Mouse (Mus musculus): Measurements from ENCODE around the gene Olfr1192-ps1. TPM values are rescaled to one million over a fixed set of nuclear protein-coding genes. Genes with fewer than 3 reads are reported as not detected.
"Not testable (repeated sequence)": the region's sequence is repeated elsewhere in the genome, so short reads cannot be mapped to it uniquely, and the experiment has no call there.

The Olfr1192-ps1 gene
- polyA plus RNA-seq (2015; fragmentation: Nextera tagmentation; extraction: Ambion mirVana) = not detected in 2 replicates

DNA sequence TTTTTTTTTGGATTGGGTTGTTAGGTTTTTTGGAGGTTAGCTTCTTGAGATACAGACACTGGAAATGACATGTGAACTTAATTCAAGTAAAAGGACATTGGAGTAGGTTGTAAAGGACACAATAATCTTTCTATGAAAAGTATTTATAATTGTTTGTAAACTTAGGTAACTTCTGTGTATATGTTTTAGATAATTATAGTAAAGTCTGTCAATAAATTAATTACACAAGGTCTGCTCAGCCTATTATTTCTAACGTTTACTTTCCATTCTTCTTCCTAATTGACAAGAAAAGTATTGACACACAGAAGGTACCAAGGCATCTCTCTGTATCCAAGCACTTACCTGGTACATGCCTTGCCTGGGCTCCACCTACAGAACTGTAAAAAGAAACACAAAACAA lies at the start of gene Olfr1192-ps1:
Gene Olfr1192-ps1, plus strand, starts transcription at position 301 of the 400 bp plus-strand sequence.
- Histone ChIP-seq H3K4me2 (ENCODE audit: low read depth, low read length) (no peak within 1 kb of the TSS), H3K9ac (ENCODE audit: low read depth, low read length) (no peak within 1 kb of the TSS), H3K27ac (ENCODE audit: low read length) (no peak within 1 kb of the TSS), H3K9me3 (ENCODE audit: control insufficient read depth, low read length) (no peaks in the 10 kb centered on the region), H3K36me3 (ENCODE audit: control insufficient read depth, insufficient read depth, low read length) (no peaks in the 10 kb centered on the region), H3K27me3 (replicated peaks; ENCODE audit: control insufficient read depth, insufficient read depth, low read length) (no peaks in the 10 kb centered on the region), H3K4me3 (ENCODE audit: low read length) (no peak within 1 kb of the TSS), H3K4me1 (ENCODE audit: control insufficient read depth, insufficient read depth, low read length) (no peaks in the 10 kb centered on the region)
- 35% methylated on average over 1 of the region's 1 CpGs for WGBS
- no peak for ATAC-seq

- H3K9ac ChIP-seq (ENCODE audit: low read depth, low read length); H3K27me3 ChIP-seq (replicated peaks; ENCODE audit: control insufficient read depth, insufficient read depth, low read length); H3K4me3 ChIP-seq (ENCODE audit: low read length); H3K27ac ChIP-seq (ENCODE audit: low read length); H3K4me1 ChIP-seq (ENCODE audit: control insufficient read depth, insufficient read depth, low read length); H3K36me3 ChIP-seq (ENCODE audit: control insufficient read depth, insufficient read depth, low read length); ATAC-seq; H3K9me3 ChIP-seq (ENCODE audit: control insufficient read depth, low read length); H3K4me2 ChIP-seq (ENCODE audit: low read depth, low read length): not testable (repeated sequence)
- 89% methylated on average over 1 of the region's 1 CpGs for WGBS
Measured at GRCm38 (mm10) chr2:88640242-88640641, 8.1 kb upstream of the Olfr1192-ps1 start, which contains the start of gene Olfr1191-ps1. TSS of gene Olfr1191-ps1 (plus strand) at chr2:88640542.

DNA sequence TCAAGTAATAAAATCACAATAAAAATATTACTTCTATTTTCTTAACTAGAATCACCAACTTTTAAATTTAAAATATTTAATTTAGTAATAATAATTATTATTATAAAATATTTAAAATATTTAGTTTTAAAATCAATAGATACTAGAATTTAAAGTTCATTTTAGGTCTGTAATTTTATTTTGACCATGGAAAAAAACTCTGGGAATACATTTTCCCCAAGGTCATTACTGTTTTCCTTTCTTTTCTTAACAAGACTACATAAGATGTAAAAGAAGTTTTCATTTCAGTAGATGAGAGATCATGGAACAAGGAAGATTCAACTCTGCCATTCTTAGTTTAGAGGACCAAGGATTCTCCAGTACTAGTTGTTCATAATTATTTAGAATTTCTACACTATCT lies 27.0 kb downstream of the Olfr1192-ps1 start, which contains the start of gene Olfr1193:
Gene Olfr1193, plus strand, starts transcription at position 301 of the 400 bp plus-strand sequence.
- H3K36me3 ChIP-seq (ENCODE audit: control insufficient read depth, insufficient read depth, low read length); H3K9me3 ChIP-seq (ENCODE audit: control insufficient read depth, low read length); H3K4me3 ChIP-seq (ENCODE audit: low read length); H3K27me3 ChIP-seq (replicated peaks; ENCODE audit: control insufficient read depth, insufficient read depth, low read length); H3K4me2 ChIP-seq (ENCODE audit: low read depth, low read length); H3K27ac ChIP-seq (ENCODE audit: low read length); ATAC-seq; H3K4me1 ChIP-seq (ENCODE audit: control insufficient read depth, insufficient read depth, low read length); H3K9ac ChIP-seq (ENCODE audit: low read depth, low read length): not testable (repeated sequence)

GRCm38 (mm10) chr2:88689087-88689486 lies 40.8 kb downstream of the Olfr1192-ps1 start, which contains the start of gene Olfr1195:
TSS of gene Olfr1195 (minus strand) at chr2:88689187.
- H3K36me3 ChIP-seq (ENCODE audit: control insufficient read depth, insufficient read depth, low read length) = no peaks in the 10 kb centered on the region
- H3K27ac ChIP-seq (ENCODE audit: low read length) = no peak within 1 kb of the TSS
- no peaks in the 10 kb centered on the region for H3K9me3 ChIP-seq (ENCODE audit: control insufficient read depth, low read length)
- no peak for ATAC-seq
- no peak within 1 kb of the TSS for H3K4me2 ChIP-seq (ENCODE audit: low read depth, low read length)
- no peak within 1 kb of the TSS for H3K9ac ChIP-seq (ENCODE audit: low read depth, low read length)
- H3K4me1 ChIP-seq (ENCODE audit: control insufficient read depth, insufficient read depth, low read length) = no peaks in the 10 kb centered on the region
- no peaks in the 10 kb centered on the region for H3K27me3 ChIP-seq (replicated peaks; ENCODE audit: control insufficient read depth, insufficient read depth, low read length)
- no peak within 1 kb of the TSS for H3K4me3 ChIP-seq (ENCODE audit: low read length)

GRCm38 (mm10) chr2:88704497-88704896 lies 56.2 kb downstream of the Olfr1192-ps1 start, which contains the start of gene Olfr1196:
TSS of gene Olfr1196 (minus strand) at chr2:88704597.
- 83% methylated on average over 2 of the region's 2 CpGs for WGBS
- Histone ChIP-seq H3K4me1 (ENCODE audit: control insufficient read depth, insufficient read depth, low read length) (no peaks in the 10 kb centered on the region), H3K4me2 (ENCODE audit: low read depth, low read length) (no peak within 1 kb of the TSS), H3K9ac (ENCODE audit: low read depth, low read length) (no peak within 1 kb of the TSS), H3K4me3 (ENCODE audit: low read length) (no peak within 1 kb of the TSS), H3K27ac (ENCODE audit: low read length) (no peak within 1 kb of the TSS), H3K36me3 (ENCODE audit: control insufficient read depth, insufficient read depth, low read length) (no peaks in the 10 kb centered on the region), H3K27me3 (replicated peaks; ENCODE audit: control insufficient read depth, insufficient read depth, low read length) (no peaks in the 10 kb centered on the region), H3K9me3 (ENCODE audit: control insufficient read depth, low read length) (no peaks in the 10 kb centered on the region)
- ATAC-seq = no peak

Other genes with a start within 250 kb of the Olfr1192-ps1 start
- not detected in 2 replicates for gene Olfr1179, start 242.1 kb upstream of the Olfr1192-ps1 start, polyA plus RNA-seq (2015; fragmentation: Nextera tagmentation; extraction: Ambion mirVana)
- gene Olfr1180, start 229.4 kb upstream of the Olfr1192-ps1 start, polyA plus RNA-seq (2015; fragmentation: Nextera tagmentation; extraction: Ambion mirVana) = not detected in 2 replicates
- not detected in 2 replicates for gene Olfr1181, start 222.3 kb upstream of the Olfr1192-ps1 start, polyA plus RNA-seq (2015; fragmentation: Nextera tagmentation; extraction: Ambion mirVana)
- gene Gm13757, start 199.4 kb upstream of the Olfr1192-ps1 start, polyA plus RNA-seq (2015; fragmentation: Nextera tagmentation; extraction: Ambion mirVana) = not detected in 2 replicates
- not detected in 2 replicates for gene Olfr1183, start 193.6 kb upstream of the Olfr1192-ps1 start, polyA plus RNA-seq (2015; fragmentation: Nextera tagmentation; extraction: Ambion mirVana)
- not detected in 2 replicates for gene Olfr1184, start 164.9 kb upstream of the Olfr1192-ps1 start, polyA plus RNA-seq (2015; fragmentation: Nextera tagmentation; extraction: Ambion mirVana)
- gene Olfr1185-ps1, start 155.2 kb upstream of the Olfr1192-ps1 start, polyA plus RNA-seq (2015; fragmentation: Nextera tagmentation; extraction: Ambion mirVana) = not detected in 2 replicates
- not detected in 2 replicates for gene Olfr1186, start 130.0 kb upstream of the Olfr1192-ps1 start, polyA plus RNA-seq (2015; fragmentation: Nextera tagmentation; extraction: Ambion mirVana)
- not detected in 2 replicates for gene Olfr1188, start 91.6 kb upstream of the Olfr1192-ps1 start, polyA plus RNA-seq (2015; fragmentation: Nextera tagmentation; extraction: Ambion mirVana)
- gene Olfr1189, start 62.1 kb upstream of the Olfr1192-ps1 start, polyA plus RNA-seq (2015; fragmentation: Nextera tagmentation; extraction: Ambion mirVana) = not detected in 2 replicates
- gene Olfr1191-ps1, start 8.0 kb upstream of the Olfr1192-ps1 start, polyA plus RNA-seq (2015; fragmentation: Nextera tagmentation; extraction: Ambion mirVana) = not detected in 2 replicates
- gene Olfr1193, start 27.1 kb downstream of the Olfr1192-ps1 start, polyA plus RNA-seq (2015; fragmentation: Nextera tagmentation; extraction: Ambion mirVana) = not detected in 2 replicates
- not detected in 2 replicates for gene Olfr1195, start 40.7 kb downstream of the Olfr1192-ps1 start, polyA plus RNA-seq (2015; fragmentation: Nextera tagmentation; extraction: Ambion mirVana)
- not detected in 2 replicates for gene Olfr1196, start 56.1 kb downstream of the Olfr1192-ps1 start, polyA plus RNA-seq (2015; fragmentation: Nextera tagmentation; extraction: Ambion mirVana)
- gene Olfr1197, start 83.9 kb downstream of the Olfr1192-ps1 start, polyA plus RNA-seq (2015; fragmentation: Nextera tagmentation; extraction: Ambion mirVana) = not detected in 2 replicates
- not detected in 2 replicates for gene Olfr1198, start 102.9 kb downstream of the Olfr1192-ps1 start, polyA plus RNA-seq (2015; fragmentation: Nextera tagmentation; extraction: Ambion mirVana)
- gene Olfr1199, start 112.0 kb downstream of the Olfr1192-ps1 start, polyA plus RNA-seq (2015; fragmentation: Nextera tagmentation; extraction: Ambion mirVana) = not detected in 2 replicates
- gene Olfr1200, start 122.0 kb downstream of the Olfr1192-ps1 start, polyA plus RNA-seq (2015; fragmentation: Nextera tagmentation; extraction: Ambion mirVana) = not detected in 2 replicates
- gene Olfr1201, start 144.5 kb downstream of the Olfr1192-ps1 start, polyA plus RNA-seq (2015; fragmentation: Nextera tagmentation; extraction: Ambion mirVana) = not detected in 2 replicates
- not detected in 2 replicates for gene Olfr1202, start 166.0 kb downstream of the Olfr1192-ps1 start, polyA plus RNA-seq (2015; fragmentation: Nextera tagmentation; extraction: Ambion mirVana)
- gene Olfr1205, start 181.2 kb downstream of the Olfr1192-ps1 start, polyA plus RNA-seq (2015; fragmentation: Nextera tagmentation; extraction: Ambion mirVana) = not detected in 2 replicates
- gene Olfr1204, start 200.8 kb downstream of the Olfr1192-ps1 start, polyA plus RNA-seq (2015; fragmentation: Nextera tagmentation; extraction: Ambion mirVana) = not detected in 2 replicates
- gene Olfr1206, start 214.7 kb downstream of the Olfr1192-ps1 start, polyA plus RNA-seq (2015; fragmentation: Nextera tagmentation; extraction: Ambion mirVana) = not detected in 2 replicates

All from intestine, embryonic 16.5 days (tissue).